Mouse (Mus musculus) hindbrain, embryonic 16.5 days (tissue): ENCODE measurements at regions not wholly inside any gene's neighbourhood (a gene's known extent, or its start where the extent isn't known, plus 50 kb on each side); places are given as distances from the start of the nearest gene placed in this dataset.
A peak's percentile ranks its signal among the peaks of the same experiment; 100 is the strongest.

Source experiments
- ATAC-seq: fragments of 200-750 bp; cut with Nextera tagmentation; 2 replicates; pipeline ENCODE4 v1.8.0; 2017; ENCODE audit warnings: moderate TSS enrichment, moderate library complexity
- H3K27ac ChIP-seq: fragments of 300-500 bp; sonication (generic); 2 replicates; pipeline ENCODE4 v1.5.1; 2014; ENCODE audit warnings: low read depth, mild to moderate bottlenecking, control low read depth, low read length, moderate library complexity
- H3K27me3 ChIP-seq: fragments of 300-500 bp; sonication (generic); replicated peaks from 2 replicates; pipeline ENCODE4 v1.6.1; 2014; ENCODE audit warnings: low read length; ENCODE audit not compliant: control insufficient read depth, insufficient read depth
- H3K36me3 ChIP-seq: fragments of 300-500 bp; sonication (generic); 2 replicates; pipeline ENCODE4 v1.6.1; 2014; ENCODE audit warnings: mild to moderate bottlenecking, low read length, moderate library complexity, mixed read lengths; ENCODE audit not compliant: control insufficient read depth, insufficient read depth
- H3K4me1 ChIP-seq: fragments of 300-500 bp; sonication (generic); 2 replicates; pipeline ENCODE4 v1.6.1; 2014; ENCODE audit warnings: low read depth, low read length; ENCODE audit not compliant: control insufficient read depth, insufficient read depth
- H3K4me2 ChIP-seq: fragments of 300-500 bp; sonication (generic); 2 replicates; pipeline ENCODE4 v1.6.1; 2014; ENCODE audit warnings: mild to moderate bottlenecking, low read length, control low read depth, moderate library complexity
- H3K4me3 ChIP-seq: fragments of 300-500 bp; sonication (generic); 2 replicates; pipeline ENCODE4 v1.5.1; 2014; ENCODE audit warnings: mild to moderate bottlenecking, low read length, control low read depth, moderate library complexity
- H3K9ac ChIP-seq: fragments of 300-500 bp; sonication (generic); 2 replicates; pipeline ENCODE4 v1.6.1; 2014; ENCODE audit warnings: low read depth, mild to moderate bottlenecking, control low read depth, low read length, moderate library complexity
- H3K9me3 ChIP-seq: fragments of 300-500 bp; sonication (generic); 2 replicates; pipeline ENCODE4 v1.6.1; 2014; ENCODE audit warnings: mild to moderate bottlenecking, low read length, moderate library complexity; ENCODE audit not compliant: control insufficient read depth
- WGBS: fragments of 180-500 bp; shearing (Covaris S2); extraction: QIAGEN DNeasy Blood & Tissue Kit; methylation state at CpG from one replicate; pipeline ENCODE4 v1.1.7; 2014; 5-methylcytosine and 5-hydroxymethylcytosine counted together

DNA sequence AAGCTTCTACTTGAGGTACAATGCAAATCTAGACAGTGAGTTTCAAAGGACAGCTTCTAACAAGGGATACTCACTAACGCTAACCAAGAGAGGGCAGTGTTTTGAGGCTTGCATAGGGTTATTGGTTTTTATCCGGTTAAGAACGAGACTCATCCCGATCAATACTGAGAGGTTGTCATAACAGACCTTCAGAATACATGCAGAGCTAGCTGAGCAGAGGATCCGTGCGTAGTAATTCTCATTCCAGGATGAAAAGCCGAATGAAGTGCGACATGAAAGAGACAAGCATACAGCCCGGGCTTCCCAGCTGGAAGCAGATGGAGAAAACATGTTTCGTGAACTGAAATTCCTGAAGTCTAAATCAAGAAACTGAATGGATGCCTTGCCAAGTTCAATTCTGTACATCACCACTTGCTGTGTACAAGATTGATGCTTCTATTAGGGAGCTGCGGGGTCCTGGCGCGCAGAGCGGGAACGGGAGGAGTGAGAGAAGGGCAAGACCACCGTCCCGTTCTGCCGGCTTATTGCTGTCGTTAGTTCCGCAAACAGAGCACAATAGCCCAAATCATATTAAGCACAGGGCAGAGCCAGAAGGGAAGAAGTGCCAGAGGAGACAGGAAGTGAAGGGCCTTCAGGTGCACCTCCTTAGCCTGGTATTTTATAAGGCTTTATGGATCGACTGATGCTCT, 65.4 kb upstream of the Tes start:
- ATAC-seq = peak; percentile 82
- 34% methylated on average over 21 of the region's 21 CpGs for WGBS
- no peaks in the 10 kb centered on the region for H3K9me3 ChIP-seq
- peak overlapping the region; percentile 39 for H3K9ac ChIP-seq
- H3K4me1 ChIP-seq = peaks cover 5% of the 10 kb centered on the region
- peak overlapping the region; percentile 36 for H3K4me3 ChIP-seq
- H3K36me3 ChIP-seq = no peaks in the 10 kb centered on the region
- peak overlapping the region; percentile 56 for H3K4me2 ChIP-seq
- H3K27ac ChIP-seq = no peak overlapping the region
- H3K27me3 ChIP-seq = peaks cover 4% of the 10 kb centered on the region

DNA sequence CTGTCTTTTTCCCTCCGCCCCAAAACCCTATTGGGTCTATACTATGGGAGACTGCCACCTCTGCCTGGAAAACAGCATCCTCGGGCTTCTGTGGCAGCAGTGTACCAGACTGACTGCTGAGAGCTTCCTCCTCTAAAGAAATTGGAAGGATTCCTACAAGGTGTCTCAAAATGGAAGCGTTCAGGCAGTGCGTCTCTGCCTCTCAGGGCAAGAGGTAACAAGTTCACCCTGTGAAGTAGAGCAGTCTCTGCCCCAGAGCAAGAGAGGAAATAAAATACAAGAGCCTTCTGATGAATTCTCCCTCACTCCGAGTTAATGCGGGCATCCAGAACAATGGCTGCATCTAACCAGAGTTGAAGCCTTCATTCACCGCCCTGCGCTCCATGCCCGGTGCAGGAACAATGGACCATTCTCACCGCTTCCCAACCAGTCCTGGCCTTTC, 69.4 kb upstream of the Tes start:
- Histone ChIP-seq H3K36me3 (no peaks in the 10 kb centered on the region), H3K4me3 (peak overlapping the region; percentile 24), H3K9me3 (no peaks in the 10 kb centered on the region), H3K27me3 (peaks cover 7% of the 10 kb centered on the region), H3K9ac (peak overlapping the region; percentile 52; the same call in 1 of the 2 replicates), H3K4me2 (peak overlapping the region; percentile 59), H3K27ac (no peak overlapping the region), H3K4me1 (peaks cover 5% of the 10 kb centered on the region)
- 10% methylated on average over 10 of the region's 10 CpGs for WGBS
- ATAC-seq = peak; percentile 73

GRCm38 (mm10) chr6:16994711-16995110, 70.2 kb upstream of the Tes start:
- Histone ChIP-seq H3K9ac (no peak overlapping the region), H3K4me1 (peaks cover 5% of the 10 kb centered on the region), H3K27ac (no peak overlapping the region), H3K4me2 (peak overlapping the region; percentile 50), H3K27me3 (peaks cover 7% of the 10 kb centered on the region), H3K4me3 (peak overlapping the region; percentile 27; the same call in 1 of the 2 replicates), H3K9me3 (no peaks in the 10 kb centered on the region), H3K36me3 (no peaks in the 10 kb centered on the region)
- WGBS = 8% methylated on average over 8 of the region's 8 CpGs
- ATAC-seq = peak; percentile 84

DNA sequence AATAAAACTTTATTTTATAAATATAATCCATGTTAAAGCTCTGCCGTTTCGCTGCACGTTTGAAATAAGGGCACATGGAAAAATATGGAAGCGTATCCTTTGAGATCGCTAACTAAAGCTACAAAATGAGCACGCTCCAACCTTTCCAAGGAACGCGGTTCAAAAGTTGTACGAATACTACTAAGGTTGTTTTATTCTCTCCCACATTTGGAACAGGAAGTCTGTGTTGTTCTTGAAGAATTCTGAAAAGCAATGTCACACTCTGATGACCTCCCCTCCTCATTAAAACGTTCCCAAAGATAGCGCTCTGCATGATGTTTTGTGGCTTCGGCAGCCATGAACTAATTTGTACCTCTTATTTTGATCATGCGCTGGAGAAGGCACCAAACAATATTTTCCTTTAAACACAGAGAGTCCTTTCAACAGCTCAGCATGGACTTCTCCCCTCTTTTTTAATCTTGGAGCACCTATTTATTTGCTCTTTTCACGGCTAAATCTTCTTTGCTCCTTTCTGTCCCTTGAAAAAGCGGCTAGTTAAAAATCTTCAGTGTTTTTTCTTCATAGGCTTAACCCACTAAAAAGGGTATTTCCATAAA, 72.9 kb upstream of the Tes start:
- Histone ChIP-seq H3K27ac (no peak overlapping the region), H3K27me3 (peaks cover 3% of the 10 kb centered on the region; the same call in 1 of the 2 replicates), H3K4me2 (no peak overlapping the region), H3K9me3 (no peaks in the 10 kb centered on the region), H3K4me1 (peaks cover 5% of the 10 kb centered on the region), H3K9ac (no peak overlapping the region), H3K4me3 (no peak overlapping the region), H3K36me3 (no peaks in the 10 kb centered on the region)
- no peak for ATAC-seq
- WGBS = 61% methylated on average over 15 of the region's 15 CpGs

GRCm38 (mm10) chr6:16978206-16978505, 79.9 kb upstream of the Tfec start:
- H3K4me3 ChIP-seq = no peak overlapping the region
- no peaks in the 10 kb centered on the region for H3K27me3 ChIP-seq
- no peaks in the 10 kb centered on the region for H3K4me1 ChIP-seq
- 30% methylated on average over 3 of the region's 3 CpGs for WGBS
- no peak overlapping the region for H3K27ac ChIP-seq
- no peak overlapping the region for H3K4me2 ChIP-seq
- H3K9me3 ChIP-seq = no peaks in the 10 kb centered on the region
- H3K9ac ChIP-seq = no peak overlapping the region
- no peaks in the 10 kb centered on the region for H3K36me3 ChIP-seq
- no peak for ATAC-seq

DNA sequence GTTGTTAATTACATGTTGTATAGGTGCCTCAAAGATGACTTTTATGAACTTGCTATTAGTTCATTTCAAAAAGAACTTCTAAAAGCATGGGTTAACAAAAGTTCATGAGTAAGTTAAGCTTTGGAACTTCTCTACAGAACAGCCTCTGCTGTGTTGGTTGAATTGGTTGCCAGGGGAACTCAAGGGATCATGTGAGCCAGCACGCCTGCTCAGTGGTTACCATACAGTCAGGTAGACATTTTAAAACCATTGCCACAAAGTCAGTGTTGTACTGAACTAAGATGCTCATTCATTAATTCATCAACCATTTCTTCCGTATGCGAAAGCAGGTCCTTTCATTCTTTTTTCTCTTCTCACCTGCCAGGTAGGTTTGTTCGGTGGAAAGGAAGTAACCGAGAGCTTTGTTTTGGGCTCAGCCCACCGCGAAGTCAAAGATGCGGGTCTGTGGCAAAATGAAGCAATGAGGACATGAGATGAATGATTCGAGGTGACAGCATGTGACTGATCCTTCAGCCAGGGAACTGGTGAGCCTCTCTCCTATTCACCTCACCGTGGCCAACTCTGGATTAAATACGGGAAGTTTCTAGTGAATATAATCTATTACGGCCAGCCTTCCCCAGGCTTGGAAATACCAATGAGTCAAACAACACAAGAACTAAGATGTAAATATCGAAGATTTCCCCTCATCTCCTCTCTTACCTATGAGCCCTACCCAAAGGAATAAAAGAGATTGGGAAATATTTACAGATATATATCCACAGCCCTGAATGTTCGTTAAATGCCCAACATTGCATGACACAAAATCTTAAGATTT, 79.4 kb upstream of the Tfec start:
- H3K4me2 ChIP-seq = no peak overlapping the region
- 62% methylated on average over 14 of the region's 14 CpGs for WGBS
- H3K4me1 ChIP-seq = no peaks in the 10 kb centered on the region
- H3K9ac ChIP-seq = no peak overlapping the region
- no peaks in the 10 kb centered on the region for H3K36me3 ChIP-seq
- no peak overlapping the region for H3K4me3 ChIP-seq
- no peaks in the 10 kb centered on the region for H3K27me3 ChIP-seq
- 0 out of 2 replicates have a peak, but pooled peaks have one; percentile 27 for ATAC-seq
- no peaks in the 10 kb centered on the region for H3K9me3 ChIP-seq
- H3K27ac ChIP-seq = no peak overlapping the region

DNA sequence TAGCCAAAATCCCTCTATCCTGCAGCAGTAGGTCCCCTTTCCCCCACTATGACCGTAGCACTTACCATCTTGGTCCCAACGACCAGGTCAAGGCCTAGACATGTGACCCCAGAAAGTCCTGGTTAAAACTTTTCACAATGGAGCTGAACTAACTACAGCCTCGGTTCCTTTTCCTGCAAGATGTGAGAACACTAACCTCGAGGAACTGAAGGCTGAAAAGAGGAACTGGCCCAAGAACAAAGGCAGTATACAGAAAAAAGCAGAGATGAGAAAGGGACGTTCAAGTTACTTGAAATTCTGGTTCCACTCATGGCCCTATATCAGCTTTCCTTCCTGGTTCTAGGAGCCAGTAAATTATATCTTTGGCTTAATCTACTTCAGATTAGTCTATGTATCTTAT, 67.4 kb upstream of the Tfec start:
- 79% methylated on average over 5 of the region's 5 CpGs for WGBS
- H3K9me3 ChIP-seq = no peaks in the 10 kb centered on the region
- no peak overlapping the region for H3K27ac ChIP-seq
- H3K9ac ChIP-seq = no peak overlapping the region
- no peak for ATAC-seq
- no peak overlapping the region for H3K4me2 ChIP-seq
- H3K4me1 ChIP-seq = no peaks in the 10 kb centered on the region
- no peaks in the 10 kb centered on the region for H3K27me3 ChIP-seq
- no peak overlapping the region for H3K4me3 ChIP-seq
- no peaks in the 10 kb centered on the region for H3K36me3 ChIP-seq

- Histone ChIP-seq H3K27ac (no peak overlapping the region), H3K4me3 (no peak overlapping the region), H3K4me2 (no peak overlapping the region), H3K9ac (no peak overlapping the region), H3K9me3 (no peaks in the 10 kb centered on the region), H3K27me3 (no peaks in the 10 kb centered on the region), H3K4me1 (no peaks in the 10 kb centered on the region), H3K36me3 (no peaks in the 10 kb centered on the region)
- no peak for ATAC-seq
- WGBS = 71% methylated on average over 2 of the region's 2 CpGs
Observed at GRCm38 (mm10) chr6:16964362-16964761, 66.1 kb upstream of the Tfec start.

- no peak overlapping the region for H3K4me3 ChIP-seq
- H3K36me3 ChIP-seq = no peaks in the 10 kb centered on the region
- H3K27ac ChIP-seq = no peak overlapping the region
- no peaks in the 10 kb centered on the region for H3K4me1 ChIP-seq
- H3K27me3 ChIP-seq = no peaks in the 10 kb centered on the region
- H3K4me2 ChIP-seq = no peak overlapping the region
- no peak for ATAC-seq
- H3K9me3 ChIP-seq = no peaks in the 10 kb centered on the region
- H3K9ac ChIP-seq = no peak overlapping the region
- 78% methylated on average over 3 of the region's 3 CpGs for WGBS
Observed at GRCm38 (mm10) chr6:16963958-16964357, 65.7 kb upstream of the Tfec start.
